Comparison of ENCODE assay signal across 14 mouse cellular contexts in the genomic region with DNA sequence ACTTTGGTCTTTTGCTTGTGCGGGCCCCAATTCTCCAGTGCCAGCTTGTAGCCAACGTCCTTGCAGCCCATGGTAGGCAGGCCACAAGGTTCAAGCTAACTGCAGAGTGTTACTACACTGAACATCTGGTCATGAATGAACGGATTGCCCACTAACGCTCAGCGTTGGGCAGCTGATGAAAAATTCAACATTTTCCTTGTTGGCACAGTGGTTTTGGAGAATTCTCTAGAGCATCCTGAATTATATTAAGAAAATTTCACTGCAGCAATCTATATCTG.
DNase-seq lines count a peak whose midpoint lies in the region; TF ChIP-seq lines count a peak whose summit lies in the region.
"Had no signal": no experiment of that assay in that cellular context is flagged by ENCODE, and none has a peak within 500 bp of the region (broad histone marks: within the 10 kb centered on the region; RNA-seq: fewer than 3 reads in every experiment).

No protein-coding gene starts in this region.

- H3K4me1 ChIP-seq in CH12.LX (ENCODE audit: control insufficient read depth in 1 of 2, insufficient read depth in 2 of 2): peaks cover 9 to 74% of the 10 kb centered on the region in 2 experiments

- peak overlapping the region; percentile 30 for H3K4me2 ChIP-seq in CH12.LX (ENCODE audit: insufficient read depth, low read depth, poor library complexity, severe bottlenecking)
- H3K4me2 ChIP-seq: heart, embryonic 12.5 days; limb, embryonic 15.5 days; lung, embryonic 14.5 days had no signal

- TF ChIP-seq POLR2A in CH12.LX (IDR thresholded peaks at IDR 0.05; ENCODE audit: low read depth, low read length): peak; percentile 31; the same call in 1 of the 2 replicates

- peak; percentile 43 for DNase-seq in embryo, embryonic 9.5 days (ENCODE audit: extremely low spot score)
- DNase-seq in embryo, embryonic 10.5 days (ENCODE audit: low spot score): no peak
- no peak for DNase-seq in layer of hippocampus, adult 2 months (ENCODE audit: low spot score in 2 of 2)
- DNase-seq in layer of hippocampus, adult 9-10 months (ENCODE audit: low spot score): no peak
- DNase-seq in CH12.LX (ENCODE audit: extremely low read depth): no peak
- no peak for DNase-seq in gastrocnemius, postnatal 25 days
- no peak for DNase-seq in adrenal gland, adult (ENCODE audit: inconsistent age in 2 of 2, low spot score in 1 of 2)
- DNase-seq: cerebellum, adult 18-20 months; forebrain, postnatal 0 days; gastrocnemius, postnatal 10 days; lung, embryonic 14.5 days had no signal

- H3K79me2 ChIP-seq in CH12.LX (replicated peaks; ENCODE audit: control insufficient read depth, extremely low read depth, insufficient read depth, poor library complexity, severe bottlenecking) (peaks cover 11% of the 10 kb centered on the region), macrophage (ENCODE audit: inconsistent target) (no peaks in the 10 kb centered on the region)

- dilution Hi-C loops in CH12.LX (cut with MboI; ENCODE audit: extremely low pct_ligation_motif_present, extremely low pct_unique_long_range_greater_than_20kb, low sequenced_read_pairs): no loop called here

- 15% methylated on average over 5 of the region's 5 CpGs for WGBS in macrophage (ENCODE audit: missing documents)

- H3K27me3 ChIP-seq in CH12.LX (replicated peaks): no peaks in the 10 kb centered on the region
- H3K27me3 ChIP-seq: heart, embryonic 12.5 days; limb, embryonic 15.5 days had no signal

- H3K27ac ChIP-seq in layer of hippocampus, adult 2 months: peak overlapping the region; percentile 36; the same call in 1 of the 2 replicates
- H3K27ac ChIP-seq in CH12.LX (ENCODE audit: insufficient read depth, low read depth) (peak overlapping the region; percentile 90), macrophage (peak overlapping the region; percentile 48)
- H3K27ac ChIP-seq: limb, embryonic 15.5 days had no signal

- TF ChIP-seq EP300 in CH12.LX (IDR thresholded peaks at IDR 0.05; ENCODE audit: low read length): no peak

- peak overlapping the region; percentile 89 for H3K9ac ChIP-seq in CH12.LX (ENCODE audit: insufficient read depth, low read depth)
- H3K9ac ChIP-seq: forebrain, postnatal 0 days; heart, embryonic 12.5 days; limb, embryonic 15.5 days; lung, embryonic 14.5 days had no signal

- no peak for TF ChIP-seq RAD21 in CH12.LX (IDR thresholded peaks at IDR 0.05; ENCODE audit: low read depth, low read length)

- no peak for TF ChIP-seq CTCF in layer of hippocampus, adult 2 months (conservative IDR thresholded peaks at IDR 0.05)
- no peak for TF ChIP-seq CTCF in CH12.LX (conservative IDR thresholded peaks at IDR 0.05 in 1 of 2, IDR thresholded peaks at IDR 0.05 in 1 of 2; ENCODE audit: low read depth in 2 of 2, low read length in 2 of 2)

- in situ Hi-C loops in CH12.LX (cut with MboI; ENCODE audit: low pct_ligation_motif_present, low pct_unique_long_range_greater_than_20kb, low sequenced_read_pairs): loop anchor here (5.0 kb wide), 1 partner anchor 48 kb away; no protein-coding TSS in a partner anchor

- no peak overlapping the region for H3K4me3 ChIP-seq in layer of hippocampus, adult 2 months
- H3K4me3 ChIP-seq in CH12.LX (replicated peaks in 1 of 3; ENCODE audit: low read depth in 2 of 3, low read length in 2 of 3, poor library complexity in 1 of 3): peak overlapping the region; percentile 18 to 30 (median 26)
- H3K4me3 ChIP-seq in macrophage (ENCODE audit: inconsistent target): no peak overlapping the region
- H3K4me3 ChIP-seq: heart, embryonic 12.5 days; limb, embryonic 15.5 days had no signal

- H3K36me3 ChIP-seq in CH12.LX (replicated peaks in 1 of 2; ENCODE audit: control insufficient read depth in 1 of 2, insufficient read depth in 1 of 2, low read length in 1 of 2): no peaks in the 10 kb centered on the region
- H3K36me3 ChIP-seq in macrophage (ENCODE audit: inconsistent target): no peaks in the 10 kb centered on the region
- H3K36me3 ChIP-seq: heart, embryonic 12.5 days; limb, embryonic 15.5 days had no signal

- no peaks in the 10 kb centered on the region for H3K9me3 ChIP-seq in CH12.LX (replicated peaks; ENCODE audit: low read length)
- H3K9me3 ChIP-seq: limb, embryonic 15.5 days had no signal

TF ChIP-seq in CH12.LX, 34 proteins besides CTCF, POLR2A, EP300 and RAD21:
- TF ChIP-seq E2F4 (IDR thresholded peaks at IDR 0.05; ENCODE audit: insufficient replicate concordance, low read depth, low read length) (no peak), CHD2 (IDR thresholded peaks at IDR 0.05; ENCODE audit: low read length) (no peak), ZNF384 (IDR thresholded peaks at IDR 0.05; ENCODE audit: low read depth, low read length) (no peak), TBP (conservative IDR thresholded peaks at IDR 0.05; ENCODE audit: low read depth, low read length) (peak; percentile 58; the same call in 1 of the 2 replicates), TCF12 (IDR thresholded peaks at IDR 0.05; ENCODE audit: low read depth, low read length) (peak; percentile 20; the same call in 1 of the 2 replicates), JUND (conservative IDR thresholded peaks at IDR 0.05; ENCODE audit: low read depth, low read length) (no peak), MYC (IDR thresholded peaks at IDR 0.05; ENCODE audit: low read depth, low read length) (no peak), ELF1 (IDR thresholded peaks at IDR 0.05; ENCODE audit: low read depth, low read length) (0 out of 2 replicates have a peak, but pooled peaks have one; percentile 33), IRF4 (IDR thresholded peaks at IDR 0.05; ENCODE audit: low read depth, low read length) (no peak), ZC3H11A (IDR thresholded peaks at IDR 0.05; ENCODE audit: low read depth, low read length) (no peak)

Comparison
In these comparisons a context has a peak if more than half of its experiments do, and no peak if none do; other contexts are left out.
1. H3K27ac ChIP-seq: peak in every context shown above with its lines; median percentile 90 in CH12.LX; 48 in macrophage; 36 in layer of hippocampus, adult 2 months.
2. H3K4me3 ChIP-seq: peak in CH12.LX (3 of 3); none in layer of hippocampus, adult 2 months (single experiment) and macrophage (single experiment).